Mouse (Mus musculus) lung, adult 2 months (tissue): ENCODE data around the gene Mrc1.

Experiments used
- CTCF ChIP-seq: fragments of 200-500 bp; IDR thresholded peaks from 2 replicates; pipeline ENCODE4 v1.5.1; 2011; ENCODE audit warnings: mild to moderate bottlenecking, low read length, control low read depth; ENCODE audit not compliant: insufficient read depth
- POLR2A ChIP-seq: fragments of 200-500 bp; IDR thresholded peaks from 2 replicates; pipeline ENCODE4 v1.6.1; 2011; ENCODE audit warnings: low read depth, mild to moderate bottlenecking, control low read depth, low read length, borderline replicate concordance; ENCODE audit errors: extremely low read depth

DNA sequence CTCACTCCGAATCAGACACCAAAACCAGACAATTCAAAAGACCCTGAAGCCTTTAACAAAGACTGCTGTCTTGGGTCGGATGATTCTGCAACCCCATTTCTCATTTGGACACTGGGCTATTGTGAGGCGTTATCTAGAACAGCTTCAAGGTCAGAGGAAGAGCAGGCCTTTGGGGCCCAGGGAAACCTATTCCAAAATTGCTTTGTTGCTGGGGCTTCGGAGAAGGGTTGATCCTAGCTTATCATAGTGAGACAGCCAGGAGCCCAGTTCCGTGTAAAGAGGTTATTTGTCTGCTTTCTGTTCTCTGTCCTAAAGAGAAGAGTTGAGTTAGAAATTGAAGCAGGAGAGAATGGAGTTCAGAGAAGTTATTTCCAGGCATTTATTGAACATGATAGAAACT is 10.0 kb downstream of the Mrc1 start:
- TF ChIP-seq CTCF (no peak), POLR2A (no peak)
